Mouse (Mus musculus) bone marrow, adult 2 months (tissue): ENCODE data around the gene Dnajc13.

Experiments used
- CTCF ChIP-seq: fragments of 200-500 bp; IDR thresholded peaks from 2 replicates; pipeline ENCODE4 v1.5.1; 2011; ENCODE audit warnings: low read length, control low read depth; ENCODE audit not compliant: control insufficient read depth, insufficient read depth
- POLR2A ChIP-seq: fragments of 200-500 bp; IDR thresholded peaks from 2 replicates; pipeline ENCODE4 v1.6.1; 2011; ENCODE audit warnings: low read depth, mild to moderate bottlenecking, control low read depth, low read length, borderline replicate concordance; ENCODE audit not compliant: control insufficient read depth

DNA sequence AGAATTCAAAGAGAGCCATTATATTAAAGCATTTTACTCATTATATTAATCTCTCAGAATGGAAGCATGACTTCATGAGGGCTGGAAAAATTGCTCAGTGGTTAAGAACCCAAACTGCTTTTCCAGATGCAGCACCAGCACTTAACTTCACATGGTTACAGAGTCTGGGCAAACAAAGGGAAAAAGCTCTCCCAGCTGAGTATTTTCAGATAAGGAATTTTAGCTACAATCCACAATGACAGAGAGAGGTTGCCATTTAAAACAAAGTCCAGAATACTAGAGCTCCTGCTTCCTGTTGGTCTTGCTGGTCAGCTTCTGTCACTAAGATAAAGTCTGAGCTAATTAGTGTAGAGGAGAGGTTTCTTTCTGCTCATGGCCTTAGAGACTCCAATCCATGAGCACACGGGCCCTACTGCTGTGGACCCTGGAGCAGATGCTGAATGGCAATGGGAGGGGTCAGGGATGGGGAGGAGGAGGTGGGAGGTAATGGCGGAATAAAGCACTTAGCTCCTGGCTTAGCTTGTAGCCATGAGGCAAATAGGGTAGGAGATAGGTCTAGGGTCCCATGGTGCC lies 154.1 kb downstream of the Dnajc13 start:
- TF ChIP-seq CTCF (no peak), POLR2A (no peak)
